Mouse (Mus musculus) A20 (cell line): ENCODE measurements around the gene Zmynd10.
A peak's percentile ranks its signal among the peaks of the same experiment; 100 is the strongest.

ENCODE experiments used
- DNase-seq: peaks from one replicate; pipeline ENCODE4 v3.0.0-alpha.2; 2011; ENCODE audit warnings: low read depth, low spot score

The Zmynd10 gene

DNA sequence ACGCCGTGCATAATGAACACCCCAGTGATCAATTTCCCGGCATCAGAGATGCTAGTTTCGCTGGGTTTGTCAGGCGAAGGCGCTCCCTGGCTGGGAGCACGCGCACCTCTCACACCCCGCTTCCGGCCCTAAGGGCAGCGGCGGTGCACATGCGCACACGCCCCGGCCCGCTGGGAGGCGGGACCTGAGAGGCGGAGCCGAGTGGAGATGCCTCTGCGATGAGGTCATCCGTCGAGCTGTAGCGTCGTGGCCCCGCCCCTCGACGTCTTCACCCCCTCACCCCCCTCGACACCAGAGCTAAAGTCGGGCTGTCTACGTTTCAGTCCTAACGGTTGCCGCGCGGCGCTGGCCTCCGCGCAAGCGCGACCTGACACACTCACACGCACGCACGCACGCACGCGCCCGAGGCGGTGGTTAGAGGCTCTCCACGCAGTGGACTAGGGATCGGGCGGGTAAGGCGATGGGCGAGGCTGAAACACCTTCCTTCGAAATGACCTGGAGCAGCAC, 7.3 kb downstream of the Zmynd10 start:
- DNase-seq: peak; percentile 100

DNA sequence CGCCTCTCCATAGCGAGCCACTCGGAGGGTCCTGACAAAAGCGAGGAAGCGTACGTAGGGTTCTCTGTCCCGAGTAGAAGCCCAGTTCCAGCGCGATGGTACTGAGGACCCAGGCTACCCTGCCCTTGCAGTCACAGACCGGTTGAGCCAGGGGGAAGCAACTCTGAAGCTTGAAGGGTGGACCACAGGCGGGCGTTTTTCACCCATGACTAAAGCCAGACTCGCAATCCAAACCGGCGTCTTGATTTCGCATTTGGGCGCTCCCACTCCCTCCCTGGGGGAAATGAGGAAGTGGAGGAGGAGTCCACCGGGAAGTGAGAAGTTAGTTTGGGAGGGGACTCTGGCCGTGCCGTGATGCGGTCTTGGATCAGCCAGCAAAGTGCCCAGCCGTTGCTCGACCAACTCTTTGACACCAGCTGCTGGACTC, 7.9 kb downstream of the Zmynd10 start:
- DNase-seq: no peak

DNA sequence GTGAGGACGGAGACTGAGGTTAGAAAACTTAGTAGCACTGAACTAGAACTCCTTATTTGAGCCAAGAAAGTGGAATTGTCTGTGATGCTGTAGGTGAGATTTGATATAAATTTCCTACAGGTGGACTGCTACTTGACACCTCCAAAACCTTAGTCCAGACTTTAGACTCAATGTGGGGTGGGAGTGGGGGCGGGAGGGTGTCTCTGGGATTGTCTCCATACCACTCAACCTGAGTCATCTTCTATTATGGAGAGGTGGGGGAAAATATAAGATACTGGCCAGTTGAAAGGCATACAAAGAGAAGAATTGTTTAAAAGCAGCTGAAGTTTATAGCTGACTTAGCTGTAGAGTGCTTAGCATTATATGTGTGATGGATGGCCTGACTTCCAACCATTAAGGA, 8.6 kb downstream of the Zmynd10 start:
- DNase-seq: no peak

DNA sequence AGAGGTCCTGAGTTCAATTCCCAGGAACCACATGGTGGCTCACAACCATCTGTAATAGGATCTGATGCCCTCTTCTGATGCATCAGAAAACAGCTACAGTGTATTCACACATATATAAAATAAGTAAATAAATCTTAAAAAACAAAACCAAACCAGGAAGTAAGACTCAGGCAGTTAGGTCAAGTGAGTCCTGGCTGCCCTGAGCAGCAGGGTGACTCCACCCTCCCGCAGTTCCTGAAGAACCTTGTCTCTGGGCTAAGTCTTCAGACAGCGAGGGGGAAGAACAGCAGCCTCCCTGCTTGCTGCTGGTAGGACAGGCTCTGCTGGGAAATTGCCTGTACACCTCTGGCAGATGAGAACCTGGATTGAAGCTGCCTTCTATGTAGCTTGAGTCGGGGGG, 9.2 kb downstream of the Zmynd10 start:
- no peak for DNase-seq

DNA sequence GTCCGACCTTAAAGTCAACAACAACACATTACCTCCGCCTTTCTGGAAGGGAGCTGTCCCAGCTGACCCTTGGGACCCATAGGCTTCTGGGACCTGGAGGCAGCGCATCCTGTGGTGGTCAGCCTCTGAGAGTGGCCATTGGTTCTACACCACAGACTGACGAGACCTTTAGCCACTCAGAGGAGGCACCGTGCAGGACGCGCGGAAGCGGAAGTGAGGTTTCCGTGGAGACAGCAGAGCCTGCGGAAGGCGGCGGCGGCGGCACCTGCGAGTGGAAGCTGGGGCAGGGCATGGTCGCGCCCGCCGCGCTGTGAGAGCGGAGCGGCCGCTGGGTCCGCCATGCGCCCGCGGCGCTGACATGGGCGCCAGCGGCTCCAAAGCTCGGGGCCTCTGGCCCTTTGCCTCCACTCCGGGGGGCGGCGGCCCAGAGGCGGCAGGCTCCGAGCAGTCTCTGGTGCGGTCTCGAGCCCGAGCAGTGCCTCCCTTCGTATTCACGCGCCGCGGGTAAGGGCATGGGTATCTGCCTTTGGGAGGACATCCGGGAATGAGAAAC, 16.0 kb downstream of the Zmynd10 start, which contains the start of gene Tusc2:
Gene Tusc2, plus strand, starts transcription at position 227 of the 553 bp plus-strand sequence.
- DNase-seq: peak; percentile 96

DNA sequence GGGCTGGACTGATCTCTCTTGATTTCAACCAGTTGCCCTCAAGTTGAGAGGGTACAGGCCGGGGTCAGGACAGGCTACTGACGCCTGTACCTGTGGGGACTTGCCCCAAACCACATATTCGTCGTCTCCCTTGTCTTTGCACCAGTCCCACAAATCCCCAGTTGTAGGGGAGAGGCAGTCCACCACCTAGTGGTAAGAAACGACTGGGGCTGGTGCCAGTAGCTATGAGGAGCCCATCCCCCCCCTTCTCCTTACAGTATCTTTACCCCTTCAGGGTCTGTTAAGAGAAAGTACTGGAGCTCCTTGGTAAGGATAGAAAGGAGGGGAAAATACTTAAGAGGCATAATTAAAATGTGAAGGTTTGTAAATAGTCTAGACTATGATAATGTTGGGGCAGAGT, 18.5 kb downstream of the Zmynd10 start:
- peak; percentile 50 for DNase-seq

DNA sequence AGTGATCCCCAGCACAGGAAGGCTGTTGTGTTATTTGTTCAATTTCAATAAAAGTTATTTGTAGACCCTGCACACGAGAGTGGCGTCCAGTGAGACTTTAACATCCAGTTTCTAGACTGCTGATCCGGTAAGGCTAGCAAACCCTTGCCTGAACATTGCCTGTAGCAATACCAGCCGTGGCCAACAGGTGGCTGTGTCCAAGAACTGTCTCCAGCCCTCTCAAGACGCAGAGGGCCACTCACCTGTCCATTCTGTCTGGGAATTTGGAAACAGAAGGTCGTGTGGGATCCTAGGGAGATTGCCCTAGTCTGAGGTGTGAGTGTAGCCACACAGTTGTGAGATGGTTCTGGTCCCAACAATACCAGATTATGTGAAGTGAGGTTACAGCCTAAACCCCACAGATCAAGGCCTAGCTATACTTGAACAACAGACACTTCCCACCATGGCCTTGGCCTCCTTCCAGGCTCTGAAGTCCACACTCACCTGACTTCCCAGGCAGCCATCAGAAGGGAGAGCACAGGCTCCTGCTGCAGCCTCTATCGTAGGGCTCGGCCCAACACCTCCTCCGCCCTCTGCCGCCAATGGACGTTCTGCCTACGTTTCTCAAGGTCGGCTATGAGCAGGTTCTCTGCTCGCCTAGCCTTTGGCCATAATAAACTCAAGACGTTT, 19.1 kb downstream of the Zmynd10 start:
- DNase-seq: peak; percentile 82

DNA sequence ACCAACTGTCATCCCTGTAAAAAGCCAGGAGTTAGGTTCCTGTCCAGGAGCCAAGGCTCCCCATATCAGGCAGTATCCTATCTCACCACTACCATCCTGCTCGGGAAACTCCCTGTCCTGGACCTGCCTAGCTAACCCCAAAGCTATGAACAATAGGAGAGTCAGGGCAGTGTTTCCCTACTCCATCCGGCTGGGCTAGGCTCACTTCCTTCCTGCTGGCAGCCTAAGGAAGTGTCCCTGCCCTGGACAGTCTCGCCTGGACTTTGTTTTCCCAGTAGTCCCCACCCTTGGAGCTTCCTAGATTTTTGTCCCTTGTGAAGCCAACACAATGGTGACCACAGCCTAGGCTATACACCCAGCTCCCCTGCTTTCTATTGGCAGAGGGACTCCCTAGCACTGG, 19.8 kb downstream of the Zmynd10 start:
- DNase-seq: no peak

DNA sequence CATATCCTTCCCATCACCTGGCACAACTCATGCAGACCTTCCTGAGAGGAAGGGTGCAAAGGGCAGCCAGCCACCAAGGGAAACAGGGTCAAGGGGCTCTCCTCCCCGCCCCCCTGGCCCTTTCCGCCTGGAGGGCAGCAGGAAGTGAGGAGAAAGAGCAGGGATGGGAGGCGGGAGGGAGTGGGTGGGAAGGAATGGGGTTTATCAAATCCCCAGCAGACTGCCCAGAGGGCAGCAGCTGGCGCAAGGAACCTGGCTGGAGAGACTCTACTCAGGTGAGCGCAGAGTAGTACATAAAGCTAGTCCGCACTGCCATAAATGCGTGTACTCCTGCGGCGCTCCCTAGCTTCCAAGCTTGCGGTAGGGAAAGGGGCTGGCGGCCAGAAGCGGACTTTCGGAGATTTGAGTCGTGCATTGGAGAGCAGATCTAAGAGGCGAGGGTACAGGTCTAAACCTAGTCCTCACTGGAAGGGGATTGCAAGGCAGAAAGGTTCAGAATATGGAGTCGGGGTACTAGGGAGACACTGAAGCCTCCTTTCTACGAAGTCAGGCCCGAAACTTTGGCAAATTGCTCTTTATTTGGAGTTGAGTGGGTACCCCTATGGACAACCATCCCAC, 20.7 kb downstream of the Zmynd10 start, which contains the start of gene Hyal2:
Gene Hyal2, plus strand, starts transcription at position 244 of the 618 bp plus-strand sequence.
- DNase-seq: no peak

DNA sequence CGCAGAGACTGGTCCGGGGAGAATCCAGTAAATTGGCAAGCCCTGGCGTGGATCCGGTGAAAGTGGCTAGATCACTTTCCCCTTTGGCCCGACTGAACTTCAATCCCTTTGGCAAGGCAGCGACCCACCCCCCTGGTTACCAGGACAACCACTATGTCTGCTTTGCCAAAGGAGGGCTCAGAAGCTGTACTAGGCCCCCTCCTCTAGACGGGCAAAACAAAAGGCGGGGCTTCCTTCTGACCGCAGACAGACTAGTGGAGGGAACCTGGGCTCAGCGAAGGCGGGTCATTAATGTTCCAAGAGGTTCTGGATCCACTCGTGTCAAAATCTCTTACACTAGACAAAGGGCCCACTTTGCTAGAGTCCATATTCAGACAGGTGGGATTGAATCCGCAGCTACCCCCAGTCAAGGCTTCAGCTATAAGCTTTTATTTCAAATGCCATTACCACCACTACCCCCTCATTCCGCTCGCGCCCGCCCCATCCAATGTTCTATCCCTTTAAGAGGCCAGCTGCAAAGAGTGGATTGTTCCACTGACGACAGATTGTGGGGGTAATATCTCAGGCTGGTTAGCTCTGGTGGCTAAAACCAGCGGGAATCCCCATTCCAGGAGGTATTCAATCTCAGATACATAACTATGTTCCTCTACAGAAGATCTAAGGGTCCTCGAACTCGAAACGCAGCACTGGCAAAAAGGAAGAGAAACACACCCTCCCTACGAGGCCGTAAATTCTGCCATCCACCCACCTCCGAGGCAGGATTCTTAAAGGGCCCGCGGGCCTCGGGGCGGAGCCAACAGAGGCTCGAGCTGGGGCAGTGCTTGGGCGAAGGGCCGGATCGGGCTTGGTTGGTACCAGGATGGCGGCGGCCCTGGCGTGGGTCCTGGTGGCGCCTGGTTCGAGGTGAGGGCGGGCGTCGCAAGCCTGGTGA, 21.5 kb downstream of the Zmynd10 start:
- DNase-seq: peak; percentile 95

DNA sequence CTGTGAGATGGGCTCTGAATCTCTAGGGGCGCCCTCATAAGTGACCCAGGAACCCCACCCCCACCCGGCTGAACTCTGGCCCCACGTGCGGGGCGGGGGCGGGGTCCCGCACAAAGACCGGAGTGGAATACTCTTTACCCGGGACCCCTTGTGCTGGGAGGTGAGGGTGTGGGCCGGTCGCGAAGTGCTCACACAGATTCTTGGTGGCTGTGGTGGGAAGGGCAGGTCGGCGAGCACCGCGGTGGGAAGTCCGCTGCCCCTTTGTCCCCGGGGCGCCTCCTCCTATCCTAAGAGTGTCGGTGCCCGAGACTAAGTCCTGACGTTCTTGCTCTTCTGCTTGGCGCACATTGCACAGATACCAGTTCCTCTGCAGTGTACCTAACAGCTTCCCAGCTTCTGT, 22.2 kb downstream of the Zmynd10 start:
- DNase-seq: no peak

DNA sequence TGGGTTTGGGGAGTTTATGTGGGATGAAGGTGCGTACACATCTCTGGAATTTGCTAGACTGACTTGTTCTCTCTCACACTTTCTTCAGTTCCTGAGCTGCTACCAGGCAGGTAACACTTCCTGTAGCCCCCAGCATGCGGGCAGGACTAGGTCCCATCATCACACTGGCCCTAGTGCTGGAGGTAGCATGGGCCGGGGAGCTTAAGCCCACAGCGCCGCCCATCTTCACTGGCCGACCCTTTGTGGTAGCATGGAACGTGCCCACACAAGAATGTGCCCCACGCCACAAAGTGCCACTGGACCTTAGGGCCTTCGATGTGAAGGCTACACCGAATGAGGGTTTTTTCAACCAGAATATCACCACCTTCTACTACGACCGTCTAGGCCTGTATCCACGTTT, 22.9 kb downstream of the Zmynd10 start:
- no peak for DNase-seq

DNA sequence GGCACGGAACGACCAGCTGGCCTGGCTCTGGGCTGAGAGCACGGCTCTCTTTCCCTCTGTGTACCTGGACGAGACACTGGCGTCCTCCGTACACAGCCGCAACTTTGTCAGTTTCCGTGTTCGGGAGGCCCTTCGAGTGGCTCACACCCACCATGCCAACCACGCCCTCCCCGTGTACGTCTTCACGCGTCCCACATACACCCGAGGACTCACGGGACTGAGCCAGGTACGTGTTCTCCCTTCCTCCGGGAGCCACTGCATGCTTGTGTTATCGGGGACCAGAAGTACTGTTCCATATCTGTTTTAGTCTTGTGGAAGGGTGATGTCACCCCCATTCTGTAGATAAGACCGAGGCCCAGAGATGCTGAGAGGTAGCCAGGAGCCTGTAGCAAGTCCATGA, 23.7 kb downstream of the Zmynd10 start:
- DNase-seq: no peak

DNA sequence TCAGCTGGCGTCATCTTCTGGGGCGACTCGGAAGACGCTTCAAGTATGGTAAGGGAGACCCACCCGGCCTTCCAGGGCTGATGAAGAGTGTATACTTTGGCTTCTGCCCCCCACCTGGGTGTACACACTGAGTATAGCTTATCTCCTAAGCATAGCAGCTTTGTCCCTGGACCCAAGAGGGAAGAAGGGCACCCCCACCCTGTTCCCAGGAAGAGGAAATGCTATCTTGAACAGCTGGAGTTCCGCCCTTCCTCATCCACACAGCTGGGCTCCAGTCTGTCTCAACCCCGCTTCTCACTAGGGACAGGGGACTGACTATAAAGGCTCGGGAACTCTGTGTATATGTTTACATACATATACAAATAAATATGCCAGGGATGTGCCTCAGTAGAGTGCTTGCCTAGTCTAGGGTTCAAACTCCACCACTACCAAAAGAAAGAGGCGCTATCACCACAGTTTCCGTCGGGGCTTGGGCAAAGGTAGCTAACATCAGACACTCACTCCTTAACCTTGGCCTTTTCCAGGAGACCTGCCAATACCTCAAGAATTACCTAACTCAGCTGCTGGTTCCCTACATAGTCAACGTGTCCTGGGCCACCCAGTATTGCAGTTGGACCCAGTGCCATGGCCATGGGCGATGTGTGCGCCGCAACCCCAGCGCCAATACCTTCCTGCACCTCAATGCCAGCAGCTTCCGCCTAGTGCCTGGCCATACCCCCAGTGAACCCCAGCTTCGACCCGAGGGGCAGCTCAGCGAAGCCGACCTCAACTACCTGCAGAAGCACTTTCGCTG, 24.6 kb downstream of the Zmynd10 start:
- no peak for DNase-seq

DNA sequence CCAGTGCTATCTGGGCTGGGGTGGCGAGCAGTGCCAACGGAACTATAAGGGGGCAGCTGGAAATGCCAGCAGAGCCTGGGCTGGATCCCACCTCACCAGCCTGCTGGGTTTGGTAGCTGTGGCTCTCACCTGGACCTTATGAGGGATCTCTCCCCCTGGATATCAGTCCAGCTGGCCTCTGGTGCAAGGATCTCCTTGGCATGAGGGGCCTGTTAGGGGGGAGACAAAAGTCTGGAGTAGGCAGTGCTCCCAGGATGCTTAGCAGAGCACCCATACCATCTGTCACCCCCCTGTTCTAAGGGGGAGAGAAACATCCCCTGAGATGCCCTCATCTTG, 25.2 kb downstream of the Zmynd10 start:
- DNase-seq: no peak

DNA sequence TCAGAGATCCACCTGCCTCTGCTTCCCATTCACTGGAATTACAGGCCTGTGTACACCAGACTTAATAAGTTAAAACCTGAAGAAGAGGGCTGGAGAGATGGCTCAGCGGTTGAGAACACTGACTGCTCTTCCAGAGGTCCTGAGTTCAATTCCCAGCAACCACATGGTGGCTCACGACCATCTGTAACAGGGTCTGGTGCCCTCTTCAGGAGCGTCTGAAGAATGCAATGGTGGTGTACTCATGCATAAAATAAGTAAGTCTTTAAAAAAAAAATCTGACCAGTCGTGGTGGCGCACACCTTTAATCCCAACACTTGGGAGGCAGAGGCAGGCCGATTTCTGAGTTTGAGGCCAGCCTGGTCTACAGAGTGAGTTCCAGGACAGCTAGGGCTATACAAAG, 26.7 kb downstream of the Zmynd10 start:
- DNase-seq: peak; percentile 60

DNA sequence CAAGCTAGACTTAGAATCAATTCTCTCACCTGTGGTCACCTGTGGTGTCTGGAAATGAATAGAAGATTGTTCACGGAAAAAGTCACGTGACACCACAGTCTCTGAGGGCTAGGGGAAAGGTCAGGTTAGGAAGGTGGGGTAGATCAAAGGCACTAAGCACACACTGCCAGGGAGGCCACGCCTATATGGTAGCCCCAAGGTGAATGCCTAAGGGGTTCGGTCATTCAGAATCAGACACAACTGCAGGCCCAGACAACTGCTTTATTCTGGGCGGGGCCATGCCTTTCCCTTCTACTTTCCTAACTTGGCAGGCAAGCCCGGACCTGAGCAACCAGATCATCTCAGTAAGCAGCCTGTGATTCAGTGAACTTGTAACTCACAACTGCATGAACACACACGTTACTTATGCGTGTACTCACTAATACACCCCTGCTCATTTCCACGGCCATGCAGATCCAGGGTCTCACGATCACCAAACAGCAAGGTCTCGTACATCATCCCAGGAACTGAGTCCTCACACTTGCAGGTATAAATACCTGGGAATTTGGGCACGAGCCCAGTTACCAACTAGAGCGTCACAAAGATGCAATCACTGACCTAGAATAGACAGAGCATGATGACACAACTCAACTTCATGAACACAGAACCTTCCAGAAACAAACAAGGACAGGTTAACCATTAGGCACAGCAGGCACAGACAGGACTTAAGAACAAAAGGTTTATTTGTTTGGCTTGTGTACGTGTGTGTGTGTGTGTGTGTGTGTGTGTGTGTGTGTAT, 28.7 kb downstream of the Zmynd10 start:
- DNase-seq: no peak

DNA sequence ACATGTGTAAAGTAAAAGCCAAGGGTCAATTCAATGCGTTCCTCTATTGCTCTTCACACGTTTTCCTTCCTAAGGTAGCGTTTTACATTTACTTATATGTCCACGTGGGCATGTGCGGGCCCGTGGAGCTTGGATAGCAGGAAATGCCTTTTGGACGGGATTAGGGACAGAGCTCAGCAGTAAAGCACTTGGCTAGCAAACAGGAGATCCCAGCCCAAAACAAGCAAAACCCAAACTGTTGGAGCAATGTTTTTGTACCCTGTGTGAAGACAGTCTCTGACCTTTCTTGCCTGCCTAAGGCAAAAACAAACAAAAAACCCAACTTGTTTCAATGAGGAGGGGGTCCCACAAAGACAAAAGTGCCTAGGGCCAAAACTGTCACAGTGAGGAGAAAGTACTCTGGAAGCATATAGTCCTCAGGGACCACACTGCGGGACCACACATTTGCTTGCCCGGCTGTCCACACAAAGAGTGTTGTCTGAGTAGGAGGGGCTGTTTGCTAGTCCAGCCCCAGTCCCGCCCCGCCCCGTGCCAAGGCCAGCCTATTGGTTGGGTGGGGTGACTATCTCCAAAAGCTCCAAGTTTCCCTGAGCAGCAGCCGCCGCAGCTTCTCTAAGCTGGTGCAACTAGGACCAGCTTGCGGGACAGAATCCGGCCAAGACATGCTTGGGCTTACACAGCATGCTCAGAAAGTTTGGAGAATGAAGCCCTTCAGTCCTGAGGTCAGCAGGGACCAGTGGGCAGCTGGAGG, 29.4 kb downstream of the Zmynd10 start, which contains the start of gene Hyal1:
Gene Hyal1, plus strand, starts transcription at position 571 of the 751 bp plus-strand sequence.
- DNase-seq: peak; percentile 59

DNA sequence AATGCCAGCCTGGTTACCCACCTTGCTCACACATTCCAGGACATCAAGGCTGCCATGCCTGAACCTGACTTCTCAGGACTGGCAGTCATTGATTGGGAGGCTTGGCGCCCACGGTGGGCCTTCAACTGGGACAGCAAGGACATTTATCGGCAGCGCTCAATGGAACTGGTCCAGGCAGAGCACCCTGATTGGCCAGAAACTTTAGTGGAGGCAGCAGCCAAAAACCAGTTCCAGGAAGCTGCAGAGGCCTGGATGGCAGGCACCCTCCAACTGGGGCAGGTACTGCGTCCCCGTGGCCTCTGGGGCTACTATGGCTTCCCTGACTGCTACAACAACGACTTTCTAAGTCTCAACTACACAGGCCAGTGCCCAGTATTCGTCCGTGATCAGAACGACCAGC, 30.8 kb downstream of the Zmynd10 start:
- DNase-seq: no peak
